Mouse (Mus musculus) thymus, postnatal 10 days (tissue): Measurements from ENCODE around the gene Phf20.
"Not testable (repeated sequence)": the region's sequence is repeated elsewhere in the genome, so short reads cannot be mapped to it uniquely, and the experiment has no call there.

Experiments
- DNase-seq, 2 experiments: peaks; one replicate each; pipeline ENCODE4 v3.0.0; 2021; ENCODE audit warnings: low spot score in 2 of 2

Phf20 gene

DNA sequence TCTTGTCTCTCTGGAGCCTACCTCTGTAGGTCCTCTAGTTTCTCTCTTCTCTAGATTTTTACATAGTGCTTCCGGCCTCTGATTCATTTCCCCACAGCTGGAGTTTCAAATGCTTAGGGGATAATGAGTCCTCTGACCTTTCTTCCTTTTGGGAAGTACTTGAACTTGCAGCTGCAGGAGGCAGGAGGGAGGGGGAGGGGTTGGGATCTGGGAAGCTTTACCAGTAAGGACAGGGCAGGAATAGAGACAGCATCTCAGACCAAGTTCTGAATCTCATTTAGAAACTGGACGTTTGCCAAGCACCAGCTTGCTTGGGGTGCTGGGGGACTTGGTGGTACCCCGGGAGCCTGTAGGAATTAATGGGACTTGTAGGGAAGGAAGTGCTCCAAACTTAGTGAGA lies 3.7 kb downstream of the Phf20 start:
- DNase-seq, result no peak

DNA sequence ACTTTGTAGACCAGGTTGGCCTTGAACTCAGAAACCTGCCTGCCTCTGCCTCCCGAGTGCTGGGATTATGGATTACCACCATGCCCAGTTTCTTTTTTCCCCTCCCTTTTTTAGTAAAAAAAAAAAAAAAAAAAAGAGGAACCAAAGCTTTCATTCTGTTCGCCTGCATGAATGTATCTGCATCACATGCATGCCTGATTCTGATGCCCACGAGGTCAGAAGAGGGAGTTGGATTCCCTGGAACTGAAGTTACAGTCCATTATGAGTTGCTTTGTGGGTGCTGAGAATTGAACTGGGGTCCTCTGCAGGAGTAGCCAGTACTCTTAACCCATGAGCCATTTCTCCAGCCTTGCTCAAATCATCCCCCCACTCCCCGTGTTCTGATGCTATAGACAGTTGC lies 5.2 kb downstream of the Phf20 start:
- DNase-seq, result no peak

DNA sequence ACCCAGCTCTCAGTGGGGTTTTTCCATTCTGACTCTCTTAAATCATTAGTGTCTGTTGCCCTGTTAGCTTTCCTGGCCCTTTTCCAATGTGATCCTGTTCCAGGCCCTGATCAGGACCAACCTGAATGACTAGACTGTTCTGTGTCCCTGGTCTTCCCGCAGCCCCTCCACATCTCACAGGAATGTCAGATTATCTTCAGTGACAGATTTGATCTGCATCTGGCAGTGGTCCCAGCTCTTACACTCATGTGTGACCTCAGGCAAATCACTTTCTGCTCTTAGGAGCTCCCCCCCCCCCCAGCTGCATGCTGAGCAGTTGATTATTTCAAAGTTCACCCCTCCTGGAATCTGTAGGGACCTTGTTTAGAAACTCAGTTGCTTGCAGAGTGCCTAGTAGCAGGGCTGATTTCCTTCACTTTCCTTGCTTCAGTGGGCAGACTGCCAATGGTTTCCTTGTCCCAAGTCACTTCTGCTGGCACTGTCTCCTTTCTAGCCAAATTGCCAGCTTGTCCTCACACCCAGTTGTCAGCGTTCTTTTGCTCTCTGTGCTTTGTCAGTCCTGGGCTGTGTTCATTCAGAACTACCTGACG lies 6.7 kb downstream of the Phf20 start:
- DNase-seq, result no peak

DNA sequence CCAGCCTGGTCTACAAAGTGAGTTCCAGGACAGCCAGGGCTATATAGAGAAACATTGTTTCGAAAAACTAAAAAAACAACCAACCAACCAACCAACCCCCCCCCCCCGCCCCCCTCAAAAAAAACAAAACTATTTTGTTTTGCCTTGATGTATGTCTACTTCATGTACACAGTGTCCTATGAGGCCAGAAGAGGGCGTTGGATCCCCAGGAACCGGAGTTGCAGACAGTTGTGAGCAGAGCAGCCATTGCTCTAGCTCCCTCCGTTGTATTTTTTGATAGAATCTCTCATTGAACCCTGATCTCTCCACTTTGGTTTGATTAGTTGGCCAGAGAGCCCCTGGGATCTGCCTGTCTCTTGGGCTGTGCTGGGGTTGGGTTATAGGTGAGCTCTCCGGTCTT lies 7.7 kb downstream of the Phf20 start:
- DNase-seq, result no peak

DNA sequence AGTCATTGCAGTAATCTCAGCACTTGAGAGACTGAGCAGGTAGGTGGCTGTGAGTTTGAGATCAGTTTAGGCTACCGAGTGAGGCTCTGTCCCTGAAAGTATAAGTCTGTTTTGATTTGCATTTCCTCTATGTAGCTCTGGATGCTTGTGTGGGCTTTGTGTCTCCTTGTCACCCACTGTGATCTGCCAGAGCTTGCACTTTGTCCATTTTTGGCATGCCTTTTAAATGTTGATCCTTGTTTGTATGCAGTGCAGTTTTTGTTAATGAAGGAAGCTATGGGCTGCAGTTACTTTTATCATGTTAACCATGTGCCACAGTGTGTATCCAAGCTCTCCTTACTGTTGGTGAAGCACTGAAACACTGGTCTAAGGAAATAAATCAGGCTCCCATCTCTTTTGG lies 21.5 kb downstream of the Phf20 start:
- no peak for DNase-seq

DNA sequence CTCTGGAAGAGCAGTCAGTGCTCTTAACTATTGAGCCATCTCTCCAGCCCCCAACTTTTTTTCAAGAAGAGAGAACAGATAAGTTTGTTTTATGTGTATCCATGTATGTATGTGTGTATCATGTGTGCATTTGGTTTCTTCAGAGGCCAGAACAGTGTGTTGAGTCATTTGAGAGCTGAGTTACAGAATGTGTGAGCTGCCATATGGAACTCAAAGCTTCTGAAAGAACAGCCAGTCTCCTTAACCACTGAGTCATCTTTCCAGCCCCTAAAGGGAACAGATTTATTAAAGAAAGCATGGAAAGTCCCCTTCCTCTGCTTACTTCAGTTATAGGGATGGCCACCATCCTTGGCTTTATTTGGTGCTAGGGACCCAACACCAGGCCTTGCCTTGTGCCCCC lies 25.8 kb downstream of the Phf20 start:
- DNase-seq, result no peak

DNA sequence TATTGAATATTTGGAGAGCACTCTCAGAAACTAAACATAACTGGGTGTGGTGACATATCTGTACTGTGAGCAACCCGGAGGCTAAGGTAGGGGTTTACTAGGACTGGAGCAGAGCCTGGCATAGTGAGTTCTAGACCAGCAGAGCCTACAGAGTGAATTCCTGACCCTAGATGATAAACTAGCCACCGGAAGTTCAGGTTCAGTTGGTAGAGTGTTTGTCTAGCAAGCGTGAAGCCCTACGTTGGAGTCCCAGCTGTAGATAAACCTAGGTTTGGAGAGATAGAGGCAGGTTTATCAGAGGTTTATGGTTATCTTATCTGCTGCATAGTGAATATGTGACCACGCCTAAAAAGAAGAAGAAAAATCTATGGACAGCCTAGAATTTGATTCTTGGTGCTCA lies 27.8 kb downstream of the Phf20 start:
- no peak for DNase-seq

DNA sequence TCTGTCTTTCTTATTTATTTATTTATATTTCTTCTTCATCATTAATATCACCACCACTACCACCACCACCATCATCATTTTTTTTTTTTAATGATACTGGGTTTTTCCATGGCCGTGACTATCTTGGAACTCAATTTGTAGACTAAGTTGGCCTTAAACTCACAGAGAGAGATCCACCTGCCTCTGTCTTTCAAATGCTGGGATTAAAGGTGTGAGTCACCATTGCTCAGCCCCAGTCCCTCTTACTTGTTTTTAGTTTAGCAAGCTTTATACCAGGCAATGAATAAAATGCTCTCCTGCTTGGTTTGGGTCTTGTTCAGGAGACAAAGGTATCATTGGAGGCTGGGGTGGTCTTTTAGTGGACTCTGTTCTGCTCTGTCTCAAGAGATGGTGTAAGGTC lies 31.4 kb downstream of the Phf20 start:
- no peak for DNase-seq

DNA sequence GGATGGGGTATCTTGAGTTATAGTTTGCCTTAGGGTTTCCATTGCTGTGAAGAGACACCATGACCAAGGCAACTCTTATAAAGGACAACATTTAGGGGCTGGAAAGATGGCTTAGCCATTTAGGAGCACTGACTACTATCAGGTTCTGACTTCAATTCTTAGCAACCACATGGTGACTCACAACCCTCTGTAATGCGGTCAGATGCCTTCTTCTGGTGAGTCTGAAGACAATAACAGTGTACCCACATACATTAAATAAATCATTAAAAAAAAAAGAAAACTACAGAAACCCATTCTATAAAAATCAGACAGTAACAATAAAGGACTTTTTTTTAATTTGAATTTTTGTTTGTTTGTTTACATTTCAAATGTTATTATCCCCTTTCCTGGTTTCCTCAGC lies 32.9 kb downstream of the Phf20 start:
- no peak for DNase-seq

DNA sequence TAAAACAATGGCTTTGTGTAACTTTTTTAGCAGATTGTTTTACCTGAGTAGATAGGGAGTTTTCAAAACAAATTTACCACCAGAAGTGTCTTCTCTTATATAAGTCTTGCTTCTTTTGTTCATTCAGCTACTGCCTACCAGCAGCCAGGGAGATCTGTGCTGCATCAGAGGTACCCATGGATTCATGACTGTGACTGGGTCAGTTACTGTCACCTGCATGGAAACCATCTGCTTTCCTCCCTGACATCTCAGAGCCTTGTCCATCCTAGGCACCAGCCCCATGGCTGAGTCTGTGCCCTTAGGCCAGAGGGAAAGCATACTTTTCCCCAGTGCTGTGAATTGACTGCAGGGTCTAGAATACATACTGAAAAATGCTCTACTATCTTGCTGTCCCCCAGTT lies 35.1 kb downstream of the Phf20 start:
- DNase-seq, result no peak

DNA sequence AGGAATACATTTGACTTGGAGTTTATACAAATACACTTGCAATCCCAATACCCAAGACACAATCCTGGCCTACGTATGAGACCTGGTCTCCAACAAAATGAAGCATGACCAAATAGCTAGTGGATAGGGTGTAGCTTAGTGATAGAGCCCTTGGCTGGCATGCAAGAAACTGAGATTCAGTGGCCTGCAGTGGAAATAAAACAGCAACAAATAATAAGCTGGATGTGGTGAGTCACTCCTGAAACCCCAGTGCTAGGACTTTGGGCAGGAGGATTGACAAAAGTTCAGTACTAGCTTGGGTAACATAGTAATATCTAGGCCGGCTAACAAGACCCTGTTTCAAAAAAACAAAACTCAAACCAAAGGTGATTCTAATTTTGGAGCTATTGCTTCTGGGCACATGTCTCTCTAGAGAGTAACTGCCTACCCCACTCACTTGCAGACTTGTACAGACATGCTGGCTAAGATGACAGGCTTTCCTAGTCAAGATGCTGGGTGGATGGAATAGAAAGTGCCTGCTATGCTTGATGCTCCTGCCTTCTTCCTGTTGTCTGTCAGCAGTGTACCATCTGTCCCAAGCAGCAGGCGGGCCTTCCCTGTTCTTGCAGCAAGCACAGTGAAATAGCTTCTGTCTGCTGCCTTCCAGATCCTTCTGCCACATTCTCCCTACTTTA lies 37.1 kb downstream of the Phf20 start:
- DNase-seq, result no peak

DNA sequence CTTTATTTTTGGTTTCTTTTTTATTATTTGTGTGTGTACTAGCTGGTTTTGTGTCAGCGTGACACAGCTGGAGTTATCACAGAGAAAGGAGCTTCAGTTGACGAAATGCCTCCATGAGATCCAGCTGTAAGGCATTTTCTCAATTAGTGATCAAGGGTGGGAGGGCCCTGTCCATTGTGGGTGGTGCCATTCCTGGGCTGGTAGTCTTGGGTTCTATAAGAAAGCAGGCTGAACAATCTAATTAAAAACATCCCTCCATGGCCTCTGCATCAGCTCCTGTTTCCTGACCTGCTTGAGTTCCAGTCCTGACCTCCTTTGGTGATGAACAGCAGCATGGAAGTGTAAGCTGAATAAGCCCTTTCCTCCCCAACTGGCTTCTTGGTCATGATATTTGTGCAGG lies 37.8 kb downstream of the Phf20 start:
- not testable (repeated sequence) for DNase-seq

DNA sequence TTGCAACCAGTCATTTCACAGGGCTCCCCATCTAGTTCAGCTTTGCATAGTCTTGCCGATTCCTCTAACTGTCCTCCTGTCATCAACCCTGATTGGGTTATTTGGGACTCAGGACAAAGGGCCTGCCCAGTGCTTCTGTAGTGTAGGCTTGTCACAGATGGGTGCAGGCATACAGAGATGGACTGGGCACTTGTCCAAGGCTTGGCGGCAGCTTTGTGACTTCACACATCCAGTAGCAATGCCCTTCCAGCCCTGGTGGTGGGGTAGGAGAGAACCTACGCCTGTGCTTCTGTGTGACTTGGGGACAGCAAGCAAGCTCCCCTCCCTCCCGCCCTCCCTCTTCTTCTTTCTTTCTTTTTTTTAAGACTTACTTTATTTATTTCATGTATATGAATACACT lies 39.6 kb downstream of the Phf20 start:
- no peak for DNase-seq

DNA sequence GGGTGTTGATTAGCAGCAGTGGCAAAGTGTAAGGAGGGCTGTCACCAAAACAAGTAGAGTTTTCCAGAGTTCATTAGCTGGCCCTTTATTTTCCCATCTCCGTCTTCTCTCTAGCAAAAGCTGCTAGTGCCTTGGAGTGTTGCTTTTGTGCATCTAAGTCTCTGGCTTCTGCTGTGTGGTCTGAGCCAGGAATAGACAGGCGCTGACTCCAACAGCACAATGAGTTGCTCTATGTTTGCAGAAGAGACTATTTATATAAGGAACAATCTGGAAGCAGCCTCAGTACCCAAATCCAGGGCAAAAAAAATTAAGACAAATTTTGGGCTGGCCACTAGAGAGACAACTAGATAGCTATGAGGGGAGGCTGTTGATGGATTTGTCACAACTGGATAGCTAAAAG lies 45.4 kb downstream of the Phf20 start:
- no peak for DNase-seq

DNA sequence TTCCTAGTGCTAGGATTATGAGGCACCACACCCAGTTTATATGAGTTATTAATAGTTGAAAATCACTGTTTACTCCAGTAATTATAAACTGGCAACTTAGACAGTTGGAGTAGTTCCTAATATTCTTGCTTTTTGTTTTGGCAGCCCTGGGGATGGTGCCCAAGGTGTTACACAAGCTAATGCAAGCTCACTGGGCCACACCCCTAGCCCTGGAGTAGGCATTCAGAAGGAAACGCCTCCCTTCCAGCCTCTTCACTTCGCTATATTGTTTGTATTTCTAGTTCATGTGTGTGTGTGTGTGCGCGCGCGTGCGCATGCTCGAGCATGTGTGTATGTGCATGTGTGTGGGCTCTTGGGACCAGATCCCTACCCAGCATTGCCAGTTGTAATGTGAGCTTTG lies 46.7 kb downstream of the Phf20 start:
- DNase-seq, result no peak

DNA sequence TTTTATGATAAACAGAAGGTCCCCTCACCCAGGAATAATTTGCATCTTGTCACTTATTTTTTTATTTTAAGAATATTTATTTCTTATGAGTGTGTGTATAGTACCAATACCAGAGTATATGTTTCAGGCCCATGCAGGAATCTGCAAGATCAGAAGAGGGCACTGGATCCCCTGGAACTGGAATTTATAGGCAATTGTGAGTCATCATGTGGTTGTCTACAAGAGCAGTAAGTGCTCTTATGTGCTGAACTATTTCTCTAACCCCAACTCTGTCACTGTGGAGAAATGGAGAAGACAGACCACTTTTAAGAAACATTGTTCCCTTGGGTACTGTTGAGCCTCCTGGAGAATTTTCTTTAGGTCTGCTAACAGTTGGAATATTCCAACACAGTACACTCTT lies 51.3 kb downstream of the Phf20 start:
- no peak for DNase-seq

DNA sequence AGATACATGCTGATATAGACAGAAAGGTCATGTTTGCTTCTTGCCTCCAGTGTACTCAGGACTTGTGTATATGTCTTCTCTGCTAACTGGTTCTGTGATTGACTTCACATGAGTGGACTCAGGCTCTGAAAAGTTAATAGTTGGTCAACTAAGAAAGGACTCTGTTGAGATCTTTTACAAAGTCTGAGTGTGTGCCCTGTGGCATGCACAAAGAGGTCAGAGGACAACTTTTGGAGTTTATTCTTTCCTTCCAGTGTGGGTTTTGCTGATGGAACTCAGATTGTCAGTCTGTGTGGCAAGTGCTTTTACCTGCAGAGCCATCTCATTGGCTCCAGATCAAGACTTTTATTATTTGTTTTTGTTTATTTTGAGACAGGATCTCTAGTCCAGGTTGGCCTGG lies 54.5 kb downstream of the Phf20 start:
- no peak for DNase-seq

DNA sequence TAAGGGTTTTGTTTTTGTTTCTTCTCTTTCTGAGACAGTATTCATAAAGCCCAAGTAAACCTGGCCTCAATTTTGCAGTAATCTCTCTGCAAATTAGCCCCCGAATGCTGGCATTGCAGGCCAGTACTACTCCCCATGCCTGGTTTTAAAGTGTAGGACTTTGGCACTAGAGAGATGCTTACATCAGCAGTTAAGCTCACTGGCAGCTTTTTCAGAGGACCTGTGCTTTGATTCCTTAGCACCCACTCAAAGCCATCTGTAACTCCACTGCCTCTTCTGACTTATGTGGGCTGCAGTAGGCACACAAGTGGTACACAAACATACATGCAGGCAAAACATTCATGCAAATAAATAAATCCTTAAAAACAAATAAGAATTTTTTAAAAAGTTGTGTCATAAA lies 55.0 kb downstream of the Phf20 start:
- DNase-seq, result no peak

DNA sequence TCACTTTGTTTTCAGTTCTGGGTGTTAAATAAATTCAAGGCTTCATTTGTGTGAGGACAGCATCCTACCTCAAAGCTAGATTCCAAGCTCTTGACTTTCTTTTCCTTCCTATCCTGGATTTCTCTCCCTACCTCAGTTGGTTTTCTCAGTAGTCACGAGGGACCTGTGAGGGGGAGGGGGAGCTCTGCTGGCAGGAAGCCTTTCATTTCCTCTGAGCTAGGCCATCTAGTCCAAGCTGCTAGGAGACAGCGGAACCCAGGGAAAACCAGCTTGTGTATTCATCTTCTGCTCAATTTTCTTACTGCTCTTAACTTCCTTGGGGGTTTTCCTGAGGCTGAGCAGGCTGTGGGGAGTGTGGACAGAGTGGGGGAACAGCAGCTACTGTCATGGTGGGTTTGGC lies 60.8 kb downstream of the Phf20 start:
- DNase-seq, result peak; percentile 18 to 46

DNA sequence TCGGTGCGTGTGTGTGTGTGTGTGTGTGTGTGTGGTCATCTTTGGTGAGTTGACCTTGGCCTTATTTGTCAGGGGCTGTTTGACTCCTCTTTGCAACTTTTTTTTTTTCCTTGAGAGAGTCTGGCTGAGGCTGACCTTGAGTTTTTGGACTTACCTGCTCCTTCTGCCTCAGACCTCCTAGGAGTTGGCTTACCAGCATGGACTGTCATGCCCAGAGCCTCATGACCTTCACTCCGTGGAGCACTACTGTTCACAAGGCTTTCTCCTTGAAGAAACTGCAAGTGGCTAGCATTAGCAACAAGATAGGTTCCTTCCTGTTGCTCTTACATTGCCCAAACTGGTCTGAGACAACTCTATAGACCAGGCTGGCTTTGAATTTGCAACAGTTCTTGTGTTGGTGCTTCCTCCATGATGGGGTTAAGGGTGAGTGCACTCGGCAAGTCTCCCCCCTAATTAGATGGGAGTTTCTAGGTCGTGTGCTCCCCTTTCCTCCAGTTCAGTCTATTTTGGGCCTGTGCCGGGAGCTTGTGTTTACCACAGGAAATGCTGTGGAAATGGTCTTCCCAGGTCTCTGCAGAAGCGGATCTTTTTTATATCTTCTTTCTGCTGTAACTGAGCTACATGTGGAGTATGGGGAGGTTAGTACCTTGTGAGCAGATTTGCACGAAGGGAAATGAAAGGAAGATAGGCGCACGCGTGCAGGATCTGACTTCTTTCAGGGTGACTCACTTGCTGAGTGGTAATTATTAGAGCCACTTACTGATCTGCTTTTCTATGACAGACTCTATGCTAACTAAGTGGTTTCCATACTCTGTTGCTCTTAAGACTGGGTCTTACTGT lies 61.9 kb downstream of the Phf20 start:
- DNase-seq, result no peak

DNA sequence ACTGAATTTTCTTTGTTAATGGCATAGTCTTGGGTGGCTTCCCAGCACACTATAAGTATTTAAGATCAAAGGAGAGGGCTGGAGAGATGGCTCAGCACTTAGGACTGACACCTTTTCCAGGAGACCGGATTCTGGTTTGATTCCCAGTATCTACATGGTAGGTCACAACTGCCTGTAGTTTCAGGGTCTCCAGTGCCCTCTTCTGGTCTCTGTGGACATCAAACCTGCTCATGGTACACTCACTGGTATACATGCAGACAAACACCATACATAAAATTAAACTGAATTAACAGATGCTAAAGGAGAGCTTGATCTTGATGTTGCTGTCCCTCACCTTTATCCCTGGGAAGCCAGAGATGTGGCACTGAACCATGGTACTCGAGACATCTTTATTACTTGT lies 64.7 kb downstream of the Phf20 start:
- no peak for DNase-seq

DNA sequence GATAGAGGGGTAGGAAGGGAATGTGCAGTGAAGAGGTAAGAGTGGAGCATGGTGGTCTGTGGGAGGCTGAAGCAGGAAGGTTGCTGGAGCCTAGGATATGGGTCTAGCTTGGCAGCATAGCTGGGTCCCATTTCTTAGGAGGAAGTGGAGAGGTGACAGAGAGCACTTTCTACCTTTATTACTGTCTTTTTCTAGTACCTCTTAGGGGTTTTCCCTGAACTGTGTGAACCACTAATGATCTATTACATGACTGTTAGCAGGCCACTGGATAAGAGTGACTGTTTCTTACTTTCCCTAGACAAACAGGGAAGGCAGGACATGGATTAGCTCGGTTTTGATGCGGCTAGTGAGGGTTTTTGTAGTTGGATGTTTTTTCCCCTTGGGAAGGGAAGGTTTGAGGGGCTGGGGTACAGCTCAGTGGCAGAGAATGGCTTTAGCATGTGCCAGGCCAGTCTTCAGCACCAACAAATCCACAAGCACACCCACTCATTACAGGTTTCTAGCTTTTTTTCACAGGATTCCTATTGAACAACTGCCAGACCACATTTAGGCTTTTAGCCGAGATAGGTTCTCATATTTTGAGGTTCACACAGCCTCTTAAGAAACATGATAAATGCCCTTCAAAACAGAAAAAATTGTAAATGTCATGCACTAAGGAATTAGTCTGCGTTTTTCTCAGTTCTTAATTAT lies 67.1 kb downstream of the Phf20 start:
- no peak for DNase-seq

DNA sequence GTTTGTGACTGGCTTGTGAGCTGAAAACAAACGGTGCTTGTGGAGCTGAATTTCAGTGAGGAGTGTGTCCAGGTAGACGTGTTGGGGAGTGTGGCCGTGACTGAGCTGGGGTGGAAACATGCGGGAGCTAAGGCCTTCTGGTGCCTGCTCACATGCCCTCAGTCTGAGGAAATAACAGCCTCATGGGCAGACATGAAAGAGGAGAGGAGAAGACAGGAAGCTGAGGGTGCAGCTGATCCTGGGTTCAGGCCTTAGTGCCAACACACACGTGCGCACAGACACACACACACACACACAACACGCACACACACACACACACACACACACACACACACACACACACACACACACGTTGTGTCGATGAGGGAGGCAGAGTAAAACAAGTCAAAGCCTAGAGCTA lies 71.4 kb downstream of the Phf20 start:
- peak; percentile 17 to 33 for DNase-seq
